Mouse (Mus musculus) intestine, embryonic 15.5 days (tissue): ENCODE results near the gene Ldha. TPM values are rescaled to one million over a fixed set of nuclear protein-coding genes. Genes with fewer than 3 reads are reported as not detected.
A peak's percentile ranks its signal among the peaks of the same experiment; 100 is the strongest.

Experiments used
- ATAC-seq: fragments of 200-750 bp; cut with Nextera tagmentation; 2 replicates; pipeline ENCODE4 v1.8.0; 2017; ENCODE audit warnings: moderate TSS enrichment, moderate library complexity
- H3K27ac ChIP-seq: fragments of 300-500 bp; sonication (generic); 2 replicates; pipeline ENCODE4 v1.5.1; 2015; ENCODE audit warnings: mild to moderate bottlenecking, inconsistent platforms
- H3K27me3 ChIP-seq: fragments of 300-500 bp; sonication (generic); replicated peaks from 2 replicates; pipeline ENCODE4 v1.6.1; 2015; ENCODE audit warnings: inconsistent platforms
- H3K36me3 ChIP-seq: fragments of 300-500 bp; sonication (generic); 2 replicates; pipeline ENCODE4 v1.6.1; 2015; ENCODE audit warnings: inconsistent platforms
- H3K4me1 ChIP-seq: fragments of 300-500 bp; sonication (generic); replicated peaks from 2 replicates; pipeline ENCODE4 v1.6.1; 2015; ENCODE audit warnings: inconsistent platforms
- H3K4me2 ChIP-seq: fragments of 300-500 bp; sonication (generic); replicated peaks from 2 replicates; pipeline ENCODE4 v1.6.1; 2015; ENCODE audit warnings: mild to moderate bottlenecking, inconsistent platforms
- H3K4me3 ChIP-seq: fragments of 300-500 bp; sonication (generic); replicated peaks from 2 replicates; pipeline ENCODE4 v1.5.1; 2015; ENCODE audit warnings: inconsistent platforms
- H3K9ac ChIP-seq: fragments of 300-500 bp; sonication (generic); 2 replicates; pipeline ENCODE4 v1.6.1; 2015; ENCODE audit warnings: inconsistent platforms
- H3K9me3 ChIP-seq: fragments of 300-500 bp; sonication (generic); 2 replicates; pipeline ENCODE4 v1.6.1; 2016; ENCODE audit warnings: inconsistent platforms
- WGBS: fragments of 180-500 bp; shearing (Covaris S2); methylation state at CpG from one replicate; pipeline ENCODE4 v1.1.7; 2015; 5-methylcytosine and 5-hydroxymethylcytosine counted together
- polyA plus RNA-seq: library from polyadenylated mRNA; unstranded; fragments of >200 nt; fragmentation: Nextera tagmentation; extraction: Ambion mirVana; gene quantifications from 2 replicates; pipeline ENCODE4 v1.2.1, GENCODE M21; 2015

The Ldha gene
- polyA plus RNA-seq, 1 experiment from 2014 or later = 2,580 TPM

GRCm38 (mm10) chr7:46840326-46840725 lies 949 bp upstream of the Ldha start:
- Histone ChIP-seq H3K9ac (no peak overlapping the region), H3K4me2 (no peak overlapping the region), H3K36me3 (no peaks in the 10 kb centered on the region), H3K27ac (peak overlapping the region; percentile 88), H3K4me1 (peaks cover 43% of the 10 kb centered on the region), H3K27me3 (no peaks in the 10 kb centered on the region), H3K9me3 (no peaks in the 10 kb centered on the region), H3K4me3 (no peak overlapping the region)
- no peak for ATAC-seq
- whole genome bisulfite sequencing = 40% methylated on average over 4 of the region's 4 CpGs

- H3K27me3 ChIP-seq = no peaks in the 10 kb centered on the region
- no peaks in the 10 kb centered on the region for H3K9me3 ChIP-seq
- no peak overlapping the region for H3K9ac ChIP-seq
- no peak overlapping the region for H3K4me3 ChIP-seq
- no peaks in the 10 kb centered on the region for H3K36me3 ChIP-seq
- no peak overlapping the region for H3K27ac ChIP-seq
- WGBS = 36% methylated on average over 5 of the region's 5 CpGs
- H3K4me2 ChIP-seq = no peak overlapping the region
- no peak for ATAC-seq
- peaks cover 47% of the 10 kb centered on the region for H3K4me1 ChIP-seq
Measured at GRCm38 (mm10) chr7:46842278-46842677, 1.0 kb downstream of the Ldha start.

- 90% methylated on average over 4 of the region's 4 CpGs for WGBS
- ATAC-seq = no peak
Measured at GRCm38 (mm10) chr7:46843576-46843975, 2.3 kb downstream of the Ldha start.

GRCm38 (mm10) chr7:46845211-46845977 lies 4.1 kb downstream of the Ldha start:
- Histone ChIP-seq H3K4me3 (peak overlapping the region; percentile 69), H3K9me3 (no peaks in the 10 kb centered on the region), H3K27me3 (no peaks in the 10 kb centered on the region), H3K36me3 (peaks cover 16% of the 10 kb centered on the region), H3K4me1 (peaks cover 23% of the 10 kb centered on the region), H3K4me2 (peak overlapping the region; percentile 83), H3K27ac (peak overlapping the region; percentile 90), H3K9ac (peak overlapping the region; percentile 82)
- WGBS = under 1% methylated on average over 51 of the region's 51 CpGs
- peak; percentile 92 for ATAC-seq

More at GRCm38 (mm10) chr7:46843576-46843975, 2.3 kb downstream of the Ldha start:
- Histone ChIP-seq H3K4me2 (no peak overlapping the region), H3K4me3 (no peak overlapping the region), H3K4me1 (peaks cover 38% of the 10 kb centered on the region), H3K9ac (no peak overlapping the region), H3K9me3 (no peaks in the 10 kb centered on the region), H3K27me3 (no peaks in the 10 kb centered on the region), H3K36me3 (peaks cover 2% of the 10 kb centered on the region; the same call in 1 of the 2 replicates), H3K27ac (no peak overlapping the region)

GRCm38 (mm10) chr7:46845978-46846485 lies 4.8 kb downstream of the Ldha start:
- Histone ChIP-seq H3K9me3 (no peaks in the 10 kb centered on the region), H3K27me3 (no peaks in the 10 kb centered on the region), H3K4me1 (peaks cover 19% of the 10 kb centered on the region), H3K4me2 (peak overlapping the region; percentile 83), H3K36me3 (peaks cover 21% of the 10 kb centered on the region), H3K27ac (peak overlapping the region; percentile 90), H3K9ac (peak overlapping the region; percentile 82), H3K4me3 (peak overlapping the region; percentile 69)
- ATAC-seq = no peak
- WGBS = 0% methylated on average over 36 of the region's 36 CpGs

GRCm38 (mm10) chr7:46846486-46847244 lies 5.4 kb downstream of the Ldha start:
- H3K27me3 ChIP-seq = no peaks in the 10 kb centered on the region
- no peaks in the 10 kb centered on the region for H3K9me3 ChIP-seq
- peak overlapping the region; percentile 82 for H3K9ac ChIP-seq
- peaks cover 27% of the 10 kb centered on the region for H3K36me3 ChIP-seq
- ATAC-seq = peak; percentile 35
- peak overlapping the region; percentile 83 for H3K4me2 ChIP-seq
- peaks cover 14% of the 10 kb centered on the region for H3K4me1 ChIP-seq
- 1% methylated on average over 28 of the region's 28 CpGs for WGBS
- H3K27ac ChIP-seq = peak overlapping the region; percentile 90
- peak overlapping the region; percentile 69 for H3K4me3 ChIP-seq

GRCm38 (mm10) chr7:46849287-46849686 lies 8.0 kb downstream of the Ldha start:
- Histone ChIP-seq H3K36me3 (peaks cover 51% of the 10 kb centered on the region), H3K9ac (no peak overlapping the region)
- 81% methylated on average over 5 of the region's 5 CpGs for WGBS

GRCm38 (mm10) chr7:46851026-46851425 lies 9.8 kb downstream of the Ldha start:
- peaks cover 4% of the 10 kb centered on the region; the same call in 1 of the 2 replicates for H3K4me1 ChIP-seq
- peaks cover 61% of the 10 kb centered on the region for H3K36me3 ChIP-seq
- ATAC-seq = no peak
- no peaks in the 10 kb centered on the region for H3K9me3 ChIP-seq
- no peak overlapping the region for H3K4me3 ChIP-seq
- H3K4me2 ChIP-seq = no peak overlapping the region
- H3K9ac ChIP-seq = no peak overlapping the region
- H3K27ac ChIP-seq = no peak overlapping the region
- H3K27me3 ChIP-seq = no peaks in the 10 kb centered on the region
- 82% methylated on average over 7 of the region's 7 CpGs for WGBS

More at GRCm38 (mm10) chr7:46849287-46849686, 8.0 kb downstream of the Ldha start:
- H3K4me1 ChIP-seq = peaks cover 11% of the 10 kb centered on the region
- no peak overlapping the region for H3K4me3 ChIP-seq
- H3K27me3 ChIP-seq = no peaks in the 10 kb centered on the region
- no peak overlapping the region for H3K27ac ChIP-seq
- no peak overlapping the region for H3K4me2 ChIP-seq
- H3K9me3 ChIP-seq = no peaks in the 10 kb centered on the region
- ATAC-seq = no peak

GRCm38 (mm10) chr7:46852666-46853065 lies 11.4 kb downstream of the Ldha start:
- H3K4me3 ChIP-seq = no peak overlapping the region
- H3K36me3 ChIP-seq = peaks cover 61% of the 10 kb centered on the region
- H3K4me1 ChIP-seq = no peaks in the 10 kb centered on the region; the same call in 1 of the 2 replicates
- H3K9me3 ChIP-seq = no peaks in the 10 kb centered on the region
- H3K4me2 ChIP-seq = no peak overlapping the region
- no peak overlapping the region for H3K27ac ChIP-seq
- ATAC-seq = no peak
- no peaks in the 10 kb centered on the region for H3K27me3 ChIP-seq
- no peak overlapping the region for H3K9ac ChIP-seq
- 90% methylated on average over 1 of the region's 1 CpGs for WGBS

- WGBS = 91% methylated on average over 9 of the region's 9 CpGs
- ATAC-seq = no peak
- H3K36me3 ChIP-seq = peaks cover 61% of the 10 kb centered on the region
Measured at GRCm38 (mm10) chr7:46853365-46853764, 12.1 kb downstream of the Ldha start.

GRCm38 (mm10) chr7:46855866-46856560 lies 14.7 kb downstream of the Ldha start:
- Histone ChIP-seq H3K4me2 (no peak overlapping the region), H3K27ac (no peak overlapping the region), H3K36me3 (peaks cover 41% of the 10 kb centered on the region), H3K4me3 (no peak overlapping the region), H3K9ac (no peak overlapping the region), H3K4me1 (no peaks in the 10 kb centered on the region), H3K27me3 (no peaks in the 10 kb centered on the region), H3K9me3 (no peaks in the 10 kb centered on the region)
- peak; percentile 40; the same call in 1 of the 2 replicates for ATAC-seq
- WGBS = 75% methylated on average over 7 of the region's 7 CpGs

More at GRCm38 (mm10) chr7:46853365-46853764, 12.1 kb downstream of the Ldha start:
- no peak overlapping the region for H3K4me3 ChIP-seq
- no peaks in the 10 kb centered on the region for H3K9me3 ChIP-seq
- H3K27ac ChIP-seq = no peak overlapping the region
- H3K9ac ChIP-seq = no peak overlapping the region
- no peaks in the 10 kb centered on the region for H3K27me3 ChIP-seq
- H3K4me1 ChIP-seq = no peaks in the 10 kb centered on the region; the same call in 1 of the 2 replicates
- no peak overlapping the region for H3K4me2 ChIP-seq

- peaks cover 26% of the 10 kb centered on the region for H3K36me3 ChIP-seq
- 72% methylated on average over 9 of the region's 9 CpGs for WGBS
- H3K9me3 ChIP-seq = no peaks in the 10 kb centered on the region
Measured at GRCm38 (mm10) chr7:46857436-46857835, 16.2 kb downstream of the Ldha start.

More at GRCm38 (mm10) chr7:46857436-46857835, 16.2 kb downstream of the Ldha start:
- Histone ChIP-seq H3K4me1 (no peaks in the 10 kb centered on the region), H3K27ac (no peak overlapping the region), H3K27me3 (no peaks in the 10 kb centered on the region), H3K9ac (no peak overlapping the region), H3K4me3 (no peak overlapping the region), H3K4me2 (no peak overlapping the region)
- no peak for ATAC-seq
